Mouse (Mus musculus): Measurements from ENCODE around the gene Gm10037. TPM values are rescaled to one million over a fixed set of nuclear protein-coding genes. Genes with fewer than 3 reads are reported as not detected.
"Not testable (repeated sequence)": the region's sequence is repeated elsewhere in the genome, so short reads cannot be mapped to it uniquely, and the experiment has no call there.

The Gm10037 gene
- 1 to 10 TPM; 2.7 to 3.8 TPM for total RNA-seq (2021)
- long read RNA-seq, experiment 1, partial matches to known transcripts, result 0 of 2 reads
- long read RNA-seq, experiment 1, other reads (novel, unspliced or antisense), result 2 of 2 reads
- long read RNA-seq, experiment 2, result 0 reads

- DNase-seq, result peak; percentile 61 to 71
Observed at GRCm38 (mm10) chr13:67830911-67831336, at the start of gene Gm10037. Gm10037 (plus strand) TSS chr13:67831106.

DNA sequence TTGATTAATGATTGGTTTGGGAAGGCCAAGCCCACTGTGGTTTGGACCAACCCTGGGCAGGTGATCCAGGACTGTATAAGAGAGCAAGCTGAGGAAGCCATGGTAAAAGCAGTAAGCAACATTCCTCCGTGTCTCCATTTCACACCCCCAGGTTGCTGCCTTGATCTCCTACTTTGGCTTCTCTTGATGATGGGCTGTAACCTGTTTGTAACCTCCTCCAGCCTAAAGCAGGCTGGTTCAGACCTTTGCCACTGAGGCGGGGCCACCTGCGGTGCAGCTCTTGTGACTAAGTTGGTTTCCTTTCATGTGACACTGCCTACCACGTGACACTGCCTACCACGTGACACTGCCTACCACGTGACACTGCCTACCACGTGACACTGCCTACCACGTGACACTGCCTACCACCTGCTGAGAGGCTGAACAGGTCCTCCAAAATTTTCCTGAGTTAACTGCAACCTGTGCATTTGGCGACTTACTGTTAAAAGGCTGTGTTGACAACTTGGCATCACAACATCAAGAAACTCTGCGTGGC lies 38.9 kb upstream of the Gm10037 start:
- no peak for DNase-seq

DNA sequence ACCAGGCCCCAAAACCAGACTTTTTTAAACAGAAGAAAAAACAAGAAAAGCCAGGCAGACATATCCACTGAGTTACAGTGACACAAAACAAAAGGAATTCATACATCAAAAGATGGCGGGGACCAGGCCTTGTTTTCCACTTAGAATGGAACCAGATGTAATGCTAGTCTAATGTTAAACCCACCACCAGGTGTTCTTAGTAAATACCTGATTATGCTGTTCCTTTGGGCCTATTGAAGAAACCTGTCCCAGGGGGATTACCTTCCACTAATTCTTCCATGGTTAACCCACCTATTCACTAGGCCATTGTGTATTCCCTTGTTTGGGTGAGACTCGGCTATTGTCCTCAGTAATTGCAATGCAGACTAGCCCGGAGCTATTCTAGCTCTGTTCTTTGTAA lies 32.3 kb upstream of the Gm10037 start:
- no peak for DNase-seq

DNA sequence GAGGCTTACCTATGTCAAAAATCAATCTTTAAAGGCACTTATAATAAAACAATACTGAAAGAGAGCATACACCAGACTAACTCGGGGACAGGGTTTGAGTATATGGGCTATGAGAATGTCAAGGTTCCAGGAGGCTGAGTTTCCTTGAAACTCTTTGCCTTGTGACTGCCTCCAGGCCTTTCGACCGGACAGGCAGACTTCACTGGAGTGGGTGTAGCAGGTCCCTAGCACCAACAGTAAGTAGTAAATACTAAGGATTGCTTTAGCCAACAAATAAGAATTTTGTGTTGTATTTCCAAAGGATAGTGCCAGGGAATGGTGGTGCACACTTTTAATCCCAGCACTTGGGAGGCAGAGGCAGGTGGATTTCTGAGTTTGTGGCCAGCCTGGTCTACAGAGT lies 31.8 kb upstream of the Gm10037 start:
- DNase-seq, result not testable (repeated sequence)

DNA sequence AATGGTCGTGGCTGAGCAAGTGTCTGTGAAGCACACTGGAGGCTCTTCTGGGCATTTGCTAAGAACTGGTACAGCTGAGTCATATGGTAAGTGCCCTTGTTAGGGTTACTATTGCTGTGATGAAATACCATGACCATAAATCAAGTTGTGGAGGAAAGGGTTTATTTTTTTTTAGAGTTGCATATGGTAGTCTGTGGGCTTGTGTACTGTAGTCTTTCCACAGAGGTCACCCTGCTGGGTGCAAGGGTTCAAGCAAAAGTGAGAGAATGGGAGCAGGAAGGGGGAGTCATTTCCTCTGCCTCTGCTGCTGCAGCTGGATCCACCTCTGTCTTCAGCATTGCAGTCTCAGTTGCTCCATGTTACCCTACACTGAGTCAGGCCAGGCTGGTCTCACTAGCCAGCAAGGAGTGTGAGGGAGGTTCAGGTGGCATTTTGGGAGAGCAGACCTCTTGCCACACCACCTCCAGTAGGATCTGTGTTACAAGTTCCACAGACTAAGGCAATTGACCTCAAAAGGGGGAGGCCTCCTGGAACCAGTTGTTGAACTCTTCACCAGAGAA lies 19.2 kb upstream of the Gm10037 start:
- DNase-seq, result peak in 1 of 2 experiments; percentile 2

DNA sequence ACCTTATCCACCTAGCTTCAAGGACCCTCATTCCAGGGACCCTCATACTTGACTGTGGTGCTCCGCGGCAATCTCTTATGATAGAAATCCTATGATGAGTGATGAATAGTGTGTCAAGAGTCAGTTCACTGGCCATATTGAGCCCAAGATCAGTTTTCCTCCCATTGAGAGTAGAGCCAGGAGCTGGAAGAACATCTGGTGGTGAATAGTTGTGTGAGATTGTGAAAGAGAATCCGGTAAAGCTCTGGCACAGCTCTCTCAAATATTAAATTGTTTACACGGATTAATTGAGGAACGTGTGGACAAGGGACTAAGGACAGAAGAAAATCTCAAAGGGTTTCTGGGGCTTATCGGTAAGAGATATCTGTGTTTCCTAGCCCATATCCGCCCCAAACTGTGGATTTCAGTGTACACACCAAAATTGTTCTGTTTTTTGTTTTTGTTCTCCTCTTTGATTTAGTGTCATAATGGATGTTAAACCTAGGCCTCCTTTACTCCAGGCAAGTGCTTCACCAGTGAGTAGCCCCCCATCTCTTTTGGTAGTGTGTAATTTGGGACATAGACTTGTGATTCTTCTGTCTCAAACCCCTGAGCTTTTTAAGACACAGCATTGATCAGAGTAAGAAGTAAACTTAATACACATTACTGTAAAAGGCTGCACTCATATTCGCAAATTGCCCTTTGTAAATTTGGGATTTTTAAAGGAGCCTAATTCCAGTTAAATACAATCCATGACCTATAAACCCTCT lies 17.8 kb upstream of the Gm10037 start:
- no peak for DNase-seq

- DNase-seq, result peak; percentile 73 to 78
Observed at GRCm38 (mm10) chr13:67813710-67814660, 16.9 kb upstream of the Gm10037 start, which contains the start of gene Zfp273. Zfp273 (plus strand) TSS chr13:67813740.

DNA sequence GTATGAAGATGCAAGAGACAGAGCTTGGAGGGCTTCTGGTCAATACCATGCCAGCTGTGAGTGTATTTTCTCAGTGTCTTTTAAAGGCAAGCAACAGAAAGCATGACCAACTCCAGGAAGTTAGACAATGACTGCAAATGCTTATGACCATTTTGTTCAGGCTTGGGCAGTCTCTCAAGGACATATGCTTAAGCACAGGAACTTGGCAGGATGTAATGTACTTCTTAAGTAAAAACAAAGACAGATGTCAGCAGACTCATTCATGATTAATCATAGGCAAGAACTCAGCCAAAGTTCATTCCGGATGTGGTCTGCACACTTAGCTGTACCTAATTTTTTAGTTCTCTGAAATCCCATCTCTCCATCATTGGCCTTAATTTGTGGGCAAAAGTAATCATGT lies 12.3 kb upstream of the Gm10037 start:
- no peak for DNase-seq

- DNase-seq, result not testable (repeated sequence)
Observed at GRCm38 (mm10) chr13:67833137-67833536, 2.2 kb downstream of the Gm10037 start.

DNA sequence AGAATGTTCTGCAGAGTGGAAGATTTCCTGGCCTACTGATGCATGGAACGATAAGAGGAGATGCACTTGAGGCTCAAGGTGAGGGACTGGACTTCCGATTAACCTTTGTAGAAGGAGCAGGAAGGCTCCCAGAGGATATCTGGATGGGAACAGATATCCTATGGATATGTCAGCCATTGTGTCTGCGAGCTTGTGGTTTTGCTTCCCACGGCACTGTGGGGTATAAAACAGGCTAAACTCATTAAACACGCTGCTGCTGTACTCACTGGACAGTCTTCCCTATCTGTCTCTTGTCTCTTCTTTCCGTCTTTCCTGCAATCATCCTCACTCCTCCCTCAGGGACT lies 12.8 kb downstream of the Gm10037 start:
- no peak for DNase-seq

DNA sequence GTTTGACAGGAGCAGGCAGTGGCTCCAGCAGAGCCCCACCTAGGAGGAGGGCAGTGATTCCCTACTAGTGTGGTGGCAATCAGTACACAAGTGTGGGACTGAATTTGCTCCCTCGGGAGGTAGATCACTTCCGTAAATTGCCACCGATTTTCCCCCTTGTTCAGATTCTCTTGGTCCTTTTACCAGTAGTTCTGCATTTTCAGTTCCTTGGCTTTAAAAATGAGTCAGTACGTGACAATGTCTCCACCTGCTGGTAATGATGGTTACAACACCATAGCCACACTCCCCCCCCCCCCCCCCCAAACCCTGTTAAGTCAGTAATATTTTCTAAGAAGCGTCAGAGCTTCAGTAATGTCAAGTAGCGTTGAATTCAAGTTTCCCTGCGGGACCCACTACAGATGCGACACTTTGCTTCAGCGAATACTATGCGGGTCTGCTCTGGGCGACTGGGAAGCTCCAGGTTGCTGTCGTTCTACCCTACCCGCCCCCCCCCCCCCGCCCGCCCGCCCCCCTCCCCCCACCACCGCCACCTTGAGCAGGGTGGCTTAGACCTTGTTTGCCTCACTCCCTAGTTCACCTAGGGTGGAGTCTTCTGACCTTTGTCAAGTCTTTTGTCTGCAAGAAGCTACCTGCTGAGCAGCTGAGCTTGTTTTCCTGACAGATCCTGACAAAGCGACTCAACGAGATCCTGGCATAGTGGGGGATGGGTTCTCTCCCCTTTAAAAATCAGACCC lies 13.4 kb downstream of the Gm10037 start:
- peak; percentile 42 to 53 for DNase-seq

- DNase-seq, result no peak
Observed at GRCm38 (mm10) chr13:67844853-67845194, 13.9 kb downstream of the Gm10037 start.

GRCm38 (mm10) chr13:67850361-67850760 lies 19.5 kb downstream of the Gm10037 start:
- DNase-seq, result no peak

DNA sequence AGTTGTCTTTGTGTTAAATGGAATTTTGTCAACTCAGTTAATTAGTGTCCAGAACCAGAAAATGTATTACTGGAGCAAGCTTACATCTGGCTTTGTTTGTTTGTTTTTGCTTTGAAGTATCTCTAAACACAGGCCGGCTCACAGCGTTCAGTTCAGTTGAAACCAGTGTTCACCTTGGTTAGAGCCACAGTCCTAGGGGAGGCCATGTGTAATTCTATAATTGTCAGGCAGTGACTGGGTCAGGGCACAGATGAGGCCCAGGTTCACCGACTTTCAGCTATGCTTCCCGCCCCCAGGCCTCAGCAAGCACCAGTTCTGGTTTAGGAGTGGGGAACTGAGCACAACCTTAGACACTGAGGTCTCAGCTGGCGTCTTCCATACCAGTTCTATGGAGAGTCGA lies 22.2 kb downstream of the Gm10037 start:
- DNase-seq, result no peak

GRCm38 (mm10) chr13:67853983-67854382 lies 23.1 kb downstream of the Gm10037 start:
- DNase-seq, result no peak

DNA sequence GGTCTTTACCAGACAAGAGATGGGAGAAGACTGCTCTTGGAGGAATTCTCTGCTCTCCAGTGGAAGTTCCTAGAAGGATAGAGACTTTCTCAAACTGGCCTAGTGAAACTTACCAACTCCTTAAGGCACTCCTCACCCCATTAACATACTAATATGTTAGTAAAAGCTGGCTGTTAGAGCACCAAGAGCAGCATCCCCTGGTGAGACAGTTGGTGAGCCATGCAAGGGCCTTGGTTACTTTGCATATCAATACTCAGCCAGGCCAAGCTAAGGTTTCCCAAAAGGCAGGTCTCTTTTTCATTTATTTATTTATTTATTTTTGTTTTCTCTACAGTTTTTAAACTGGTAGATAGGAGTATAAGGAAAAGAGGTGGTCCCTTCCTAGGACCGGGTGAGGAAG lies 26.4 kb downstream of the Gm10037 start:
- no peak for DNase-seq

- no peak for DNase-seq
Observed at GRCm38 (mm10) chr13:67862508-67862907, 31.6 kb downstream of the Gm10037 start.

- no peak for DNase-seq
Observed at GRCm38 (mm10) chr13:67863026-67863425, 32.1 kb downstream of the Gm10037 start, which contains the start of gene BC048507. BC048507 (plus strand) TSS chr13:67863326.

DNA sequence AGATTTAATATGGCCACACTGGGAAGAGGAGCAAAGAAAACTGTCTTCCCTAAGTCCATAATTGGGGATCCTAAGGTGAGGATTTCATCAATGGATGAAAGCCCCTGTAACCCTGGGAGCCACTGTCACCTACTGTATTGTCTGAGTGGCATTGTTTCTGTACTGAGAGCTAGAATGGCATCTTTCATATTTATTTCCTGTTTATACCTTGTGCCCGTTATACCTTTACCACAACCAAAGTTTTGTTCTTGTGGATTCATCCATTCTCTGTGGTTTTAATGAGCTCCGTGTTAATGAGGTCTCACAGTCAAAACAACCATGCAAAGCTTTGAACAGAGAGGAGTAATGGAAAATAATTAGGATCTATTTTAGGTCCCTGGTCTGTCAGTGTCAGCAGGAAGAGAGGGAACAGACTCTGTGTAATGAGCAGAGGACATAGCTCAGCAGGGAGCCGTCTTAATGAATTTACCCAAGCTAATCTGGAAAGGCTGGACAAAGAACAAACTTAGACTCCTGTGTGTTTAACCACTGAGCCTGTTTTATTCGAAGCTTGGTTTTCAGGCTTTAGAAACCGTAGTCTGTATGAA lies 34.0 kb downstream of the Gm10037 start:
- DNase-seq, result no peak

GRCm38 (mm10) chr13:67867899-67868298 lies 37.0 kb downstream of the Gm10037 start:
- DNase-seq, result peak; percentile 13 to 44

DNA sequence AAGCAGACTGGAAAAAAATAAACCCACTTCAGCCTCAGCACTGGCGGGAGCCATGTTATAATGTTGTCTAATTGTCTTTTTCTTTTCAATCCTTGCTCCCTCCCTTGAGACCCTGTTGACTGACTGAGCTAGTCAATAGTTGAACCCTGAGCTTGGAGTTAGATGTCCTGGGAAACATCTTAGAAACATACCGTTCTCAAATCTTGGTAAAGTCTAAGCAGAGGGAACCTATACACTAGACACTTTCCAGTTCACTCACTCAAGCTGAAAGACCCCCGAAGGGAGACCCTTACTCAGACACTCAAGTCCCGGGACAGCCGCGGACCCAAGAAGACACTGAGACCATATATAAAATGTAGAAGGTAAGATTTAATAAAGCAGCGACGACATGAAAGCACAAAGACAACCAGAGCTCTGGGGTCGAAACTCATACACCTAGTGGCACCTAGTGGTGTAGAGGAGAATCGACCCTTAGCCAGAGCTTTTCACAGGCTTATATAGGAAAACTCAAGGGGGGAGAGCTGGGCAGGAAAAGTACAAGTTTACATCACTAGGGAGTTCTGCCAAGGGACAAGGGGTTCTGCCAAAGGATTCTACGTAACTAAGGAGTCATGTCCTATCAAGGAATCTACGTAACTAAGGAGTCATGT lies 45.3 kb downstream of the Gm10037 start:
- DNase-seq, result not testable (repeated sequence)

Measured in adrenal gland, postnatal 36 days (tissue).